Mouse (Mus musculus) heart, adult 2 months (tissue): ENCODE results near the gene Ankrd11. TPM values are rescaled to one million over a fixed set of nuclear protein-coding genes. Genes with fewer than 3 reads are reported as not detected.
A peak's percentile ranks its signal among the peaks of the same experiment; 100 is the strongest.

ENCODE experiments used
- DNase-seq, 2 experiments: peaks; one replicate each; pipeline ENCODE4 v3.0.0; 2021
- H3K27ac ChIP-seq: fragments of 200-600 bp; 2 replicates; pipeline ENCODE4 v1.8.1; 2022
- H3K27me3 ChIP-seq: fragments of 200-500 bp; 2 replicates; pipeline ENCODE4 v1.6.1; 2012; ENCODE audit warnings: mild to moderate bottlenecking, low read length, inconsistent platforms, mixed read lengths; ENCODE audit not compliant: control insufficient read depth, insufficient read depth
- H3K36me3 ChIP-seq: fragments of 200-500 bp; 2 replicates; pipeline ENCODE4 v1.6.1; 2012; ENCODE audit warnings: low read length, inconsistent platforms; ENCODE audit not compliant: control insufficient read depth, insufficient read depth
- H3K4me1 ChIP-seq: fragments of 200-500 bp; 2 replicates; pipeline ENCODE4 v1.6.1; 2011; ENCODE audit warnings: low read length; ENCODE audit not compliant: control insufficient read depth, insufficient read depth
- H3K4me3 ChIP-seq: fragments of 200-600 bp; 2 replicates; pipeline ENCODE4 v1.8.1; 2022
- H3K79me2 ChIP-seq: fragments of 200-500 bp; replicated peaks from 2 replicates; pipeline ENCODE4 v1.6.1; 2012; ENCODE audit warnings: mild to moderate bottlenecking, inconsistent platforms, low read length, moderate library complexity, mixed read lengths; ENCODE audit not compliant: control insufficient read depth, insufficient read depth
- H3K9ac ChIP-seq: fragments of 200-500 bp; 2 replicates; pipeline ENCODE4 v1.6.1; 2012; ENCODE audit warnings: low read depth, mild to moderate bottlenecking, control low read depth, inconsistent platforms, low read length, mixed read lengths
- CTCF ChIP-seq: fragments of 200-600 bp; IDR thresholded peaks from 2 replicates; pipeline ENCODE4 v1.8.1; 2022; ENCODE audit warnings: antibody characterized with exemption, mild to moderate bottlenecking, moderate library complexity
- EP300 ChIP-seq: fragments of 200-500 bp; IDR thresholded peaks from 2 replicates; pipeline ENCODE4 v1.6.1; 2011; ENCODE audit warnings: low read depth, low read length, control low read depth; ENCODE audit not compliant: insufficient read depth
- POLR2A ChIP-seq: fragments of 200-500 bp; IDR thresholded peaks from 2 replicates; pipeline ENCODE4 v1.6.1; 2011; ENCODE audit warnings: mild to moderate bottlenecking, low read depth, low read length, control low read depth; ENCODE audit not compliant: insufficient read depth
- WGBS: fragments of 180-500 bp; shearing (Covaris S2); methylation state at CpG from one replicate; pipeline ENCODE4 v1.1.7; 2018; 5-methylcytosine and 5-hydroxymethylcytosine counted together
- intact Hi-C: fragments of 180-260 bp; cut with DNase I; formaldehyde crosslinking; loops from one replicate; pipeline ENCODE4 v1.15.1; 2025
- polyA plus RNA-seq: library from polyadenylated mRNA; depleted of rRNA; stranded (reverse); fragments of >200 nt; gene quantifications from 2 replicates; pipeline ENCODE4 v1.2.3, GENCODE M21; 2012
- total RNA-seq, 2 experiments: library from RNA; stranded (reverse); gene quantifications; 2 replicates each; pipeline ENCODE4 v1.2.3; 2021

Gene Ankrd11
- total and polyA plus RNA-seq, 3 experiments = 34.4 to 76.3 (median 68.0) TPM

DNA sequence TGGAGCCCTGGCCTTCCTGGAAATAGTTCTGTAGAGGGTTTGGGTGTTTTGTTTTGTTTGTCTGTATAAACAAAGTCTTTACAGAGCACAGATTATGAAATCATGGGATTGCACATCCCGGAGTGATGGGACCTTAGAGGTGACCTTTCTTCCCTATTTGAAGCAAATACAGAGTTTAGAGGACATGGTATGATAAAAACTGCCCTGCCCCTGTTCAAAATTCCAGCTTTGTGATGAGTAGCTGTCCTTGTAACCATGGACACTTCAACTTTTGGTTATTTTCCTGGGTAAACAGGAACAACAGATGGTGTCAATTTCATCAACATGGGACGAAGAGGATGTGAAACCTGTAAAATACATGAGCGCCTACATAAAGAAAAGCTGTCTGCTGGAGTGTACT is 1.9 kb upstream of the Ankrd11 start:
- intact Hi-C loops = loop anchor here (2.0 kb wide), 2 partner anchors 57 to 137 kb away; no protein-coding TSS in a partner anchor

DNA sequence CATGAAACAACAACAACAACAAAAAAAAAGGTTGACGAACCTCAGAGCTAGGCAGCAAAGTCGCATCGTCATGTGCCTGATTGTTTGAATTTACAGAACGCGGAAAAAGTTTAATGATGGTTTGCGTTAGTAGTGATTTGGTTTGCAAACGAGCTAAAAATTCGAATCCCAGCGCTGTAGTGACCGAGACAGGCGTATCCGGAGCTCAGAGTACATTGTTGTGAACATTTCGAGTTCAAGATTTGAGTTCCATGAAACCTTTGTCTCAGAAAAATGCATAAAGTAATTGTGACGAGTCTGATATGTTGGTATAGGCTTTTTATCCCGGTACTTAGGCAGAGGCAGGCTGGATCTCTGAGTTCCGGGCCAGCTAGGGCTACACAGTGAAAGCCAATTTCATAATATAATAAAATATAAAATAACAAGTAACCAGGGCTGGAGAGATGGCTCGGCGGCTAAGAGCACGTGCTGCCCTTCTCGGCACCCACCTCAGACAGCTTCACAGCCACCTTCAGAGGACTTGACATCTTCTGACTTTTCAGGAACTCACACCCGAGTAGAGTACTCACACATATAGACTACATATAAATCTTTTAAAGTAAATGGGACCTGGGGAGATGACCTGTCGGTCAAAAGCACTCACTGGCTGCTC is 1.0 kb upstream of the Ankrd11 start:
- H3K36me3 ChIP-seq = peaks cover 24% of the 10 kb centered on the region
- 9% methylated on average over 22 of the region's 22 CpGs for WGBS

More for the DNA sequence above, 1.9 kb upstream of the Ankrd11 start:
- H3K27me3 ChIP-seq = no peaks in the 10 kb centered on the region
- no peak for TF ChIP-seq EP300
- TF ChIP-seq POLR2A = no peak
- TF ChIP-seq CTCF = no peak
- no peak overlapping the region; the same call in 1 of the 2 replicates for H3K27ac ChIP-seq
- H3K79me2 ChIP-seq = peaks cover 3% of the 10 kb centered on the region
- H3K9ac ChIP-seq = no peak overlapping the region
- H3K4me3 ChIP-seq = no peak overlapping the region
- H3K4me1 ChIP-seq = peaks cover 9% of the 10 kb centered on the region
- no peak for DNase-seq
- peaks cover 18% of the 10 kb centered on the region for H3K36me3 ChIP-seq
- 65% methylated on average over 3 of the region's 3 CpGs for WGBS

DNA sequence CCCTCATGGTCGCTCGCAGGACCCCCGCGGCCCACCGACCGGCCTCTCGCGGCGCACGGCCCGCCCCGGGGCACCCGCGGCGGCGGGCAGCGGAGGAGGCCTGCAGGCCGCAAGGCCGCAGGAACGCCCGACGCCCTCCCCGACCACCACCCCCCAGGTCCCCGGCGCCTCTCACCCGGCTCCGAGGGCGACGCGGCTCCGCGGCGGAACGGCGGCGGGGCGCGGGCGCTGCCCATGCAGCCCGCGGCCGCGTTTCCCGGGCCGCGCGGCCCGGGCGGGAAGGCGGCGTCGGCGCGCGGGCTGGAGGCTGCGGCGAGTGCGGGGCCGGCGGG is 337 bp downstream of the Ankrd11 start:
- H3K27ac ChIP-seq = peak overlapping the region; percentile 94
- intact Hi-C loops = loop anchor here (1.0 to 2.0 kb wide), 3 partner anchors 24 to 135 kb away; no protein-coding TSS in a partner anchor
- peak overlapping the region; percentile 89 for H3K9ac ChIP-seq
- 1% methylated on average over 41 of the region's 60 CpGs for WGBS
- H3K79me2 ChIP-seq = peaks cover 3% of the 10 kb centered on the region
- H3K27me3 ChIP-seq = no peaks in the 10 kb centered on the region
- H3K36me3 ChIP-seq = peaks cover 24% of the 10 kb centered on the region
- peak in 1 of 2 experiments; percentile 71 for DNase-seq
- H3K4me3 ChIP-seq = peak overlapping the region; percentile 90
- H3K4me1 ChIP-seq = peaks cover 12% of the 10 kb centered on the region
- no peak for TF ChIP-seq POLR2A
- TF ChIP-seq CTCF = no peak
- TF ChIP-seq EP300 = no peak

More for the DNA sequence above, 1.0 kb upstream of the Ankrd11 start:
- Histone ChIP-seq H3K4me1 (peaks cover 10% of the 10 kb centered on the region), H3K9ac (peak overlapping the region; percentile 94), H3K4me3 (peak overlapping the region; percentile 67), H3K79me2 (peaks cover 3% of the 10 kb centered on the region), H3K27ac (peak overlapping the region; percentile 99), H3K27me3 (no peaks in the 10 kb centered on the region)
- DNase-seq = no peak
- TF ChIP-seq CTCF (no peak), EP300 (no peak), POLR2A (no peak)
- intact Hi-C loops = loop anchor here (1.0 to 2.0 kb wide), 3 partner anchors 22 to 136 kb away; no protein-coding TSS in a partner anchor

DNA sequence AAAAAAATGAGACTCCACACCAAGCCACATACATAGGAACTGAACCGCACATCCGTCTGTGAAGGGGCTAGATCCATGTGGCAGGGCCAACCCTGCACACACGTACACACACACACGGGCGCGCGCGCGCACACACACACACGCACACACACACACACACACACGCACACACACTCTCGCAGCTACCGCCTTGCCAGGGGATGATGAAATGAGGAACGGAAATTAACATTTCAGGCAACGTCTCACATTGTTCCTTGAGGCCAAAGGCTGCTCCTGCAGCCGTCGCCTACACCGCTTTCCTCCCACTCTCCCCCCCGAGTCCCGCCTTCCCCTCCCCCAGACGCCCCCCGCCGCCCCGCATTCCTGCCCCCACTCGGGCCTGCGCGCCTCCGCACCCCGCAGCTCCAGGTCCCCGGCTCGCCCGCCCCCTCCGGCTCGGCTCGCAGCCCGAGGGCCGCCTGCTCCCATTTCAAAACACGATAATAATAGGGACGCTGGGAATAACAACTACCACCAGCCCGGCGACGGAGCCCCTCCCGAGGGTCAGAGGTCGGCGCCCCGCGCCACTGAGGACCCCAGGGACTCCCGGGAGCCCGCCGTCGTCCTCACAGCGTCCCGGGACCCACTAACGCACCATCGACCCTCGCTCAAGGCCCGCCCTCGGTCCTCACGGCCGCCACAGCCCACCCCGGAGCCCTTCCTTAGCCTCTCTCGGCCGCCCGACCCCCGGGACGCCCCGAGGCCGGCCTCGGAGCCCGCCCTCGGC is 886 bp downstream of the Ankrd11 start:
- peaks cover 14% of the 10 kb centered on the region for H3K4me1 ChIP-seq
- no peaks in the 10 kb centered on the region for H3K27me3 ChIP-seq
- 1% methylated on average over 64 of the region's 71 CpGs for WGBS
- peaks cover 26% of the 10 kb centered on the region for H3K36me3 ChIP-seq
- DNase-seq = peak; percentile 76 to 78
- TF ChIP-seq CTCF (peak; percentile 27), EP300 (peak; percentile 67; the same call in 1 of the 2 replicates), POLR2A (peak; percentile 40; the same call in 1 of the 2 replicates)
- H3K9ac ChIP-seq = peak overlapping the region; percentile 89
- H3K79me2 ChIP-seq = peaks cover 4% of the 10 kb centered on the region
- H3K27ac ChIP-seq = peak overlapping the region; percentile 94
- intact Hi-C loops = no loop called here
- peak overlapping the region; percentile 90 for H3K4me3 ChIP-seq

DNA sequence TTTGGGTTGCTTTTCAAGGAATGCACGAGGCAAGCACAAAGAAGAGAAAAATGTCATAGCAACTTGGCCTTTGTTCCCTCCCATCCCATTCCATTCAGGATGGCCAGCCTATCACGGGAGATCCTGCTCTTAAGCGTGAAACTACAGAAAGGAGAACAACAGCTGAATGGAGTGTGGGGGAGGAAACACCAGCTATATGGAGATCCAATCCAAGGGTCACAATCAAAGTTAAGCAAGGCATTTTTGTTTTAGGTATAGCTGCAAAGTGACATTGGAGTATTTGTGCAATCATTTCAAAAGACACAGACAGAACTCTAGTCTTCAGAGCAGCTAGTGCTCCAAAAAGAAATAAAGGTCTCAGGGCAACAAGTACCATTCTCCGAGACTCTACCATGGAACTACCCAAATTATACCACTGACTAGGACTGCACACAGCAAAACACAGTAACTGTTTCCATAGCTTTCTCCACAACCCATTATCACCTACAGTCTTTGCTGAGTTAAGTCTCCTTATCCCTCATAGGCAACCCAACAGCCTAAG is 1.9 kb downstream of the Ankrd11 start:
- TF ChIP-seq EP300 (no peak), CTCF (no peak)
- Histone ChIP-seq H3K27ac (peak overlapping the region; percentile 94; the same call in 1 of the 2 replicates), H3K79me2 (peaks cover 7% of the 10 kb centered on the region), H3K36me3 (peaks cover 31% of the 10 kb centered on the region), H3K27me3 (no peaks in the 10 kb centered on the region), H3K9ac (no peak overlapping the region; the same call in 1 of the 2 replicates), H3K4me3 (peak overlapping the region; percentile 90; the same call in 1 of the 2 replicates), H3K4me1 (peaks cover 16% of the 10 kb centered on the region)
- intact Hi-C loops = no loop called here
- DNase-seq = no peak
- WGBS = 14% methylated on average over 4 of the region's 4 CpGs
